Mouse (Mus musculus): Measurements from ENCODE around the gene Galnt2.

Gene Galnt2

GRCm38 (mm10) chr8:124231176-124231484, at the start of gene Galnt2:
Gene Galnt2 (plus strand): TSS chr8:124231391.
- DNase-seq (ENCODE audit: low read depth, low spot score): peak; percentile 84

- no peak for DNase-seq (ENCODE audit: low read depth, low spot score)
Measured at GRCm38 (mm10) chr8:124181751-124182150, 49.4 kb upstream of the Galnt2 start.

- no peak for DNase-seq (ENCODE audit: low read depth, low spot score)
Measured at GRCm38 (mm10) chr8:124182224-124182623, 49.0 kb upstream of the Galnt2 start.

- DNase-seq (ENCODE audit: low read depth, low spot score): no peak
Measured at GRCm38 (mm10) chr8:124184078-124184477, 47.1 kb upstream of the Galnt2 start.

- no peak for DNase-seq (ENCODE audit: low read depth, low spot score)
Measured at GRCm38 (mm10) chr8:124184507-124184906, 46.7 kb upstream of the Galnt2 start.

GRCm38 (mm10) chr8:124185081-124185480, 46.1 kb upstream of the Galnt2 start:
- DNase-seq (ENCODE audit: low read depth, low spot score): no peak

GRCm38 (mm10) chr8:124190388-124190787, 40.8 kb upstream of the Galnt2 start:
- no peak for DNase-seq (ENCODE audit: low read depth, low spot score)

GRCm38 (mm10) chr8:124192242-124192641, 38.9 kb upstream of the Galnt2 start:
- no peak for DNase-seq (ENCODE audit: low read depth, low spot score)

GRCm38 (mm10) chr8:124192976-124193375, 38.2 kb upstream of the Galnt2 start:
- DNase-seq (ENCODE audit: low read depth, low spot score): no peak

- DNase-seq (ENCODE audit: low read depth, low spot score): no peak
Measured at GRCm38 (mm10) chr8:124193992-124194391, 37.2 kb upstream of the Galnt2 start.

- DNase-seq (ENCODE audit: low read depth, low spot score): no peak
Measured at GRCm38 (mm10) chr8:124196195-124196594, 35.0 kb upstream of the Galnt2 start.

- DNase-seq (ENCODE audit: low read depth, low spot score): peak; percentile 39
Measured at GRCm38 (mm10) chr8:124196797-124197196, 34.4 kb upstream of the Galnt2 start.

GRCm38 (mm10) chr8:124198230-124198629, 33.0 kb upstream of the Galnt2 start:
- peak; percentile 93 for DNase-seq (ENCODE audit: low read depth, low spot score)

GRCm38 (mm10) chr8:124200400-124200799, 30.8 kb upstream of the Galnt2 start:
- DNase-seq (ENCODE audit: low read depth, low spot score): no peak

- DNase-seq (ENCODE audit: low read depth, low spot score): no peak
Measured at GRCm38 (mm10) chr8:124201706-124202105, 29.5 kb upstream of the Galnt2 start.

GRCm38 (mm10) chr8:124202895-124203294, 28.3 kb upstream of the Galnt2 start:
- no peak for DNase-seq (ENCODE audit: low read depth, low spot score)

- DNase-seq (ENCODE audit: low read depth, low spot score): no peak
Measured at GRCm38 (mm10) chr8:124204001-124204601, 27.1 kb upstream of the Galnt2 start.

- no peak for DNase-seq (ENCODE audit: low read depth, low spot score)
Measured at GRCm38 (mm10) chr8:124212148-124212547, 19.0 kb upstream of the Galnt2 start.

- DNase-seq (ENCODE audit: low read depth, low spot score): peak; percentile 94
Measured at GRCm38 (mm10) chr8:124216951-124217350, 14.2 kb upstream of the Galnt2 start.

GRCm38 (mm10) chr8:124229883-124230282, 1.3 kb upstream of the Galnt2 start:
- DNase-seq (ENCODE audit: low read depth, low spot score): no peak

- peak; percentile 48 for DNase-seq (ENCODE audit: low read depth, low spot score)
Measured at GRCm38 (mm10) chr8:124230496-124231175, 555 bp upstream of the Galnt2 start.

- peak; percentile 65 for DNase-seq (ENCODE audit: low read depth, low spot score)
Measured at GRCm38 (mm10) chr8:124231485-124232279, 491 bp downstream of the Galnt2 start.

GRCm38 (mm10) chr8:124232280-124232600, 1.0 kb downstream of the Galnt2 start:
- peak; percentile 29 for DNase-seq (ENCODE audit: low read depth, low spot score)

Data from ES-CJ7 (cell line).